Mouse (Mus musculus): ENCODE measurements around the gene Dnah6. TPM values are rescaled to one million over a fixed set of nuclear protein-coding genes. Genes with fewer than 3 reads are reported as not detected.

Gene Dnah6
- polyA plus RNA-seq, 1 experiment from 2014 or later, result 0.06 TPM

GRCm38 (mm10) chr6:73140836-73141235 is 80.6 kb downstream of the Dnah6 start:
- Histone ChIP-seq H3K9me3 (replicated peaks) (peaks cover 2% of the 10 kb centered on the region; the same call in 1 of the 2 replicates), H3K9ac (no peak overlapping the region), H3K4me2 (no peak overlapping the region), H3K4me1 (replicated peaks) (0 out of 2 replicates have a peak, but pooled peaks cover 3% of the 10 kb centered on the region), H3K27me3 (replicated peaks) (no peaks in the 10 kb centered on the region), H3K36me3 (no peaks in the 10 kb centered on the region), H3K4me3 (no peak overlapping the region), H3K27ac (ENCODE audit: poor library complexity, severe bottlenecking) (no peak overlapping the region)
- 75% methylated on average over 3 of the region's 3 CpGs for WGBS
- no peak for ATAC-seq (ENCODE audit: insufficient number of reproducible peaks, low FRiP score)

GRCm38 (mm10) chr6:73132784-73133183 is 88.7 kb downstream of the Dnah6 start:
- Histone ChIP-seq H3K4me1 (replicated peaks) (0 out of 2 replicates have a peak, but pooled peaks cover 3% of the 10 kb centered on the region), H3K36me3 (no peaks in the 10 kb centered on the region), H3K27me3 (replicated peaks) (no peaks in the 10 kb centered on the region), H3K4me2 (no peak overlapping the region), H3K4me3 (no peak overlapping the region), H3K9me3 (replicated peaks) (no peaks in the 10 kb centered on the region), H3K27ac (ENCODE audit: poor library complexity, severe bottlenecking) (no peak overlapping the region), H3K9ac (no peak overlapping the region)
- ATAC-seq (ENCODE audit: insufficient number of reproducible peaks, low FRiP score), result no peak
- 56% methylated on average over 5 of the region's 5 CpGs for WGBS

- WGBS, result 58% methylated on average over 9 of the region's 9 CpGs
- no peak for ATAC-seq (ENCODE audit: insufficient number of reproducible peaks, low FRiP score)
Observed at GRCm38 (mm10) chr6:73127594-73127993, 93.9 kb downstream of the Dnah6 start.

GRCm38 (mm10) chr6:73120348-73120747 is 101.1 kb downstream of the Dnah6 start:
- no peak overlapping the region for H3K27ac ChIP-seq (ENCODE audit: poor library complexity, severe bottlenecking)
- no peak overlapping the region for H3K4me3 ChIP-seq
- H3K9ac ChIP-seq, result no peak overlapping the region
- no peaks in the 10 kb centered on the region for H3K4me1 ChIP-seq (replicated peaks)
- ATAC-seq (ENCODE audit: insufficient number of reproducible peaks, low FRiP score), result no peak
- no peaks in the 10 kb centered on the region for H3K9me3 ChIP-seq (replicated peaks)
- 85% methylated on average over 11 of the region's 11 CpGs for WGBS
- no peaks in the 10 kb centered on the region for H3K36me3 ChIP-seq
- no peaks in the 10 kb centered on the region for H3K27me3 ChIP-seq (replicated peaks)
- H3K4me2 ChIP-seq, result no peak overlapping the region

More at GRCm38 (mm10) chr6:73127594-73127993, 93.9 kb downstream of the Dnah6 start:
- no peak overlapping the region for H3K27ac ChIP-seq (ENCODE audit: poor library complexity, severe bottlenecking)
- H3K9ac ChIP-seq, result no peak overlapping the region
- H3K27me3 ChIP-seq (replicated peaks), result no peaks in the 10 kb centered on the region
- H3K4me2 ChIP-seq, result no peak overlapping the region
- H3K36me3 ChIP-seq, result no peaks in the 10 kb centered on the region
- H3K4me1 ChIP-seq (replicated peaks), result no peaks in the 10 kb centered on the region
- H3K4me3 ChIP-seq, result no peak overlapping the region
- H3K9me3 ChIP-seq (replicated peaks), result no peaks in the 10 kb centered on the region

GRCm38 (mm10) chr6:73113898-73114297 is 107.6 kb downstream of the Dnah6 start:
- H3K4me2 ChIP-seq, result no peak overlapping the region
- no peak overlapping the region for H3K27ac ChIP-seq (ENCODE audit: poor library complexity, severe bottlenecking)
- no peaks in the 10 kb centered on the region for H3K9me3 ChIP-seq (replicated peaks)
- 51% methylated on average over 2 of the region's 2 CpGs for WGBS
- no peaks in the 10 kb centered on the region for H3K36me3 ChIP-seq
- no peaks in the 10 kb centered on the region for H3K4me1 ChIP-seq (replicated peaks)
- no peaks in the 10 kb centered on the region for H3K27me3 ChIP-seq (replicated peaks)
- ATAC-seq (ENCODE audit: insufficient number of reproducible peaks, low FRiP score), result no peak
- H3K9ac ChIP-seq, result no peak overlapping the region
- H3K4me3 ChIP-seq, result no peak overlapping the region

GRCm38 (mm10) chr6:73113365-73113764 is 108.1 kb downstream of the Dnah6 start:
- Histone ChIP-seq H3K9me3 (replicated peaks) (no peaks in the 10 kb centered on the region), H3K9ac (no peak overlapping the region), H3K4me1 (replicated peaks) (no peaks in the 10 kb centered on the region), H3K36me3 (no peaks in the 10 kb centered on the region), H3K4me2 (no peak overlapping the region), H3K4me3 (no peak overlapping the region), H3K27ac (ENCODE audit: poor library complexity, severe bottlenecking) (no peak overlapping the region), H3K27me3 (replicated peaks) (no peaks in the 10 kb centered on the region)
- no peak for ATAC-seq (ENCODE audit: insufficient number of reproducible peaks, low FRiP score)
- WGBS, result 51% methylated on average over 2 of the region's 2 CpGs

- Histone ChIP-seq H3K4me1 (replicated peaks) (no peaks in the 10 kb centered on the region), H3K27me3 (replicated peaks) (no peaks in the 10 kb centered on the region), H3K36me3 (no peaks in the 10 kb centered on the region), H3K27ac (ENCODE audit: poor library complexity, severe bottlenecking) (no peak overlapping the region), H3K4me3 (no peak overlapping the region), H3K9me3 (replicated peaks) (no peaks in the 10 kb centered on the region), H3K9ac (no peak overlapping the region), H3K4me2 (no peak overlapping the region)
- no peak for ATAC-seq (ENCODE audit: insufficient number of reproducible peaks, low FRiP score)
- WGBS, result 80% methylated on average over 4 of the region's 4 CpGs
Observed at GRCm38 (mm10) chr6:73093133-73093532, 128.3 kb downstream of the Dnah6 start.

- Histone ChIP-seq H3K27me3 (replicated peaks) (no peaks in the 10 kb centered on the region), H3K9me3 (replicated peaks) (no peaks in the 10 kb centered on the region), H3K4me2 (no peak overlapping the region), H3K27ac (ENCODE audit: poor library complexity, severe bottlenecking) (no peak overlapping the region), H3K4me1 (replicated peaks) (no peaks in the 10 kb centered on the region), H3K9ac (no peak overlapping the region), H3K4me3 (no peak overlapping the region), H3K36me3 (no peaks in the 10 kb centered on the region)
- ATAC-seq (ENCODE audit: insufficient number of reproducible peaks, low FRiP score), result no peak
- WGBS, result 69% methylated on average over 8 of the region's 8 CpGs
Observed at GRCm38 (mm10) chr6:73090836-73091235, 130.6 kb downstream of the Dnah6 start.

- 78% methylated on average over 9 of the region's 9 CpGs for WGBS
- H3K9me3 ChIP-seq (replicated peaks), result peaks cover 15% of the 10 kb centered on the region
Observed at GRCm38 (mm10) chr6:73082571-73082970, 138.9 kb downstream of the Dnah6 start.

GRCm38 (mm10) chr6:73072093-73072786 is 149.2 kb downstream of the Dnah6 start:
- Histone ChIP-seq H3K9me3 (replicated peaks) (peaks cover 10% of the 10 kb centered on the region; the same call in 1 of the 2 replicates), H3K4me3 (no peak overlapping the region), H3K27ac (ENCODE audit: poor library complexity, severe bottlenecking) (no peak overlapping the region), H3K4me2 (no peak overlapping the region), H3K9ac (no peak overlapping the region), H3K4me1 (replicated peaks) (no peaks in the 10 kb centered on the region), H3K36me3 (no peaks in the 10 kb centered on the region), H3K27me3 (replicated peaks) (no peaks in the 10 kb centered on the region)
- no peak for ATAC-seq (ENCODE audit: insufficient number of reproducible peaks, low FRiP score)
- 24% methylated on average over 3 of the region's 3 CpGs for WGBS

More at GRCm38 (mm10) chr6:73082571-73082970, 138.9 kb downstream of the Dnah6 start:
- Histone ChIP-seq H3K27ac (ENCODE audit: poor library complexity, severe bottlenecking) (no peak overlapping the region), H3K36me3 (no peaks in the 10 kb centered on the region), H3K9ac (no peak overlapping the region), H3K4me3 (no peak overlapping the region), H3K4me1 (replicated peaks) (no peaks in the 10 kb centered on the region), H3K27me3 (replicated peaks) (no peaks in the 10 kb centered on the region), H3K4me2 (no peak overlapping the region)
- no peak for ATAC-seq (ENCODE audit: insufficient number of reproducible peaks, low FRiP score)

- Histone ChIP-seq H3K4me1 (replicated peaks) (no peaks in the 10 kb centered on the region), H3K36me3 (no peaks in the 10 kb centered on the region), H3K4me2 (no peak overlapping the region), H3K27ac (ENCODE audit: poor library complexity, severe bottlenecking) (peak overlapping the region; percentile 70; the same call in 1 of the 2 replicates), H3K4me3 (no peak overlapping the region), H3K27me3 (replicated peaks) (no peaks in the 10 kb centered on the region), H3K9me3 (replicated peaks) (peaks cover 4% of the 10 kb centered on the region; the same call in 1 of the 2 replicates), H3K9ac (no peak overlapping the region)
- no peak for ATAC-seq (ENCODE audit: insufficient number of reproducible peaks, low FRiP score)
- WGBS, result 71% methylated on average over 3 of the region's 3 CpGs
Observed at GRCm38 (mm10) chr6:73071214-73071613, 150.2 kb downstream of the Dnah6 start.

- Histone ChIP-seq H3K4me3 (no peak overlapping the region), H3K36me3 (no peaks in the 10 kb centered on the region), H3K9me3 (replicated peaks) (peaks cover 4% of the 10 kb centered on the region; the same call in 1 of the 2 replicates), H3K27me3 (replicated peaks) (no peaks in the 10 kb centered on the region), H3K27ac (ENCODE audit: poor library complexity, severe bottlenecking) (peak overlapping the region; percentile 70; the same call in 1 of the 2 replicates), H3K4me2 (no peak overlapping the region), H3K4me1 (replicated peaks) (no peaks in the 10 kb centered on the region), H3K9ac (no peak overlapping the region)
- ATAC-seq (ENCODE audit: insufficient number of reproducible peaks, low FRiP score), result peak; percentile 86
- 56% methylated on average over 6 of the region's 6 CpGs for WGBS
Observed at GRCm38 (mm10) chr6:73070663-73071062, 150.8 kb downstream of the Dnah6 start.
